In the genomic region with DNA sequence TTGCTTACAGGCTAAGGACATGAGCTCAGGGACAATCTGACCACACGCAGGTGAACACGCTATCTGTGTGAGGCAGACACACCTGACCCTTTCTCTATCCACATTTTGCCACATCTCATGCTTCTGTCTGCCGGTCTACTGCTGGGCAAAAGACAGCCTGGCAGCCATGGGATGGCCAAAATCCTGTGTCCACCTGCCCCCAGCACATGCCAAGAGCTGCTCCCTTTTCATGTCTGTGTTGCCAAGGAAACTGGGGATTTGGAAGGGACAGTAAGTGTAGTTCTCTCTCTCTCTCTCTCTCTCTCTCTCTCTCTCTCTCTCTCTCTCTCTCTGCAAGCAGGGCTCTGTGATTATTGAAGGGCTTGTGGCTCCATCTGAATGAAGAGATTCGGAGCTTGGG, we compare ENCODE assay signal across 22 mouse cellular contexts.
A peak's percentile ranks its signal among the peaks of the same experiment; 100 is the strongest.
DNase-seq lines count a peak whose midpoint lies in the region; ATAC-seq and TF ChIP-seq lines count a peak whose summit lies in the region.
"Had no signal": no experiment of that assay in that cellular context is flagged by ENCODE, and none has a peak within 500 bp of the region (broad histone marks: within the 10 kb centered on the region; RNA-seq: fewer than 3 reads in every experiment).

No protein-coding gene starts in this region.

- TF ChIP-seq CTCF in cerebellum, adult 2 months (IDR thresholded peaks at IDR 0.05; ENCODE audit: borderline replicate concordance, insufficient read depth, low read depth, low read length) = no peak

- H3K27me3 ChIP-seq in cerebellum, adult 2 months (ENCODE audit: control insufficient read depth, insufficient read depth, low read length) = no peaks in the 10 kb centered on the region
- H3K27me3 ChIP-seq: CH12.LX; forebrain, embryonic 12.5 days; forebrain, embryonic 15.5 days; Patski had no signal

- peak; percentile 18 to 51 for DNase-seq in cerebellum, adult 2 months
- DNase-seq in cerebellum, postnatal 4 days (ENCODE audit: low spot score in 2 of 2) = no peak
- peak; percentile 78 to 79 for DNase-seq in cerebellum, postnatal 10 days
- DNase-seq in cerebellum, postnatal 25 days = peak; percentile 47 to 63
- no peak for DNase-seq in cerebellum, adult 11-12 months
- DNase-seq in left cerebral cortex, postnatal 4 days = peak; percentile 43
- no peak for DNase-seq in left cerebral cortex, postnatal 14 days (ENCODE audit: low spot score in 2 of 2)
- DNase-seq: adrenal gland, adult 8-10 months; adrenal gland, postnatal 14 days; adrenal gland, postnatal 36 days; B cell, adult 2 months; cerebellum, adult 11 months; forebrain, postnatal 0 days had no signal

- no peak overlapping the region for H3K27ac ChIP-seq in cerebellum, adult 2 months (ENCODE audit: insufficient read depth, low read length)
- H3K27ac ChIP-seq: embryonic facial prominence, embryonic 10.5 days; embryonic facial prominence, embryonic 12.5 days; forebrain, embryonic 12.5 days; forebrain, embryonic 15.5 days had no signal

- 52% methylated on average over 4 of the region's 4 CpGs for WGBS in cerebellum, adult 2 months

- intact Hi-C loops in left cerebral cortex, postnatal 4 days (cut with DNase I) = no loop called here
- intact Hi-C loops in left cerebral cortex, postnatal 14 days (cut with DNase I) = no loop called here

- no peak for TF ChIP-seq POLR2A in cerebellum, adult 2 months (IDR thresholded peaks at IDR 0.05; ENCODE audit: borderline replicate concordance, insufficient read depth, low read length)

- ATAC-seq in cerebellum, adult (ENCODE audit: insufficient number of reproducible peaks, low FRiP score, low TSS enrichment) = no peak
- ATAC-seq: activated CD4-positive, CD25-positive, alpha-beta regulatory T cell, adult 4 months; CD4-positive, CD25-positive, alpha-beta regulatory T cell, adult 4 months; forebrain, embryonic 15.5 days; forebrain, postnatal 0 days; Patski had no signal

- no peak overlapping the region for H3K4me3 ChIP-seq in cerebellum, adult 2 months (replicated peaks; ENCODE audit: insufficient read depth, low read depth, low read length)
- H3K4me3 ChIP-seq: embryonic facial prominence, embryonic 10.5 days; embryonic facial prominence, embryonic 12.5 days; forebrain, embryonic 12.5 days; forebrain, embryonic 15.5 days had no signal

- peaks cover 15% of the 10 kb centered on the region for H3K4me1 ChIP-seq in cerebellum, adult 2 months (ENCODE audit: control insufficient read depth, insufficient read depth, low read length)

Comparison
In these comparisons a context has a peak if more than half of its experiments do, and no peak if none do; other contexts are left out.
1. DNase-seq: peak in cerebellum, adult 2 months (2 of 2), cerebellum, postnatal 10 days (2 of 2), cerebellum, postnatal 25 days (2 of 2) and left cerebral cortex, postnatal 4 days (single experiment); none in cerebellum, postnatal 4 days (0 of 2), cerebellum, adult 11-12 months (single experiment) and left cerebral cortex, postnatal 14 days (0 of 2).